Mouse (Mus musculus) thymus, postnatal 10 days (tissue): Measurements from ENCODE around the gene 0610037L13Rik.

Experiments used
- DNase-seq, 2 experiments: peaks; one replicate each; pipeline ENCODE4 v3.0.0; 2021; ENCODE audit warnings: low spot score in 2 of 2

0610037L13Rik gene

GRCm38 (mm10) chr4:107889731-107890432, at the start of gene 0610037L13Rik:
Gene 0610037L13Rik, plus strand, starts transcription at chr4:107889813.
- DNase-seq = peak; percentile 88 to 92

GRCm38 (mm10) chr4:107843687-107844086, 45.9 kb upstream of the 0610037L13Rik start:
- DNase-seq = no peak

- DNase-seq = peak; percentile 36 to 79
Measured at GRCm38 (mm10) chr4:107844971-107845370, 44.6 kb upstream of the 0610037L13Rik start.

- no peak for DNase-seq
Measured at GRCm38 (mm10) chr4:107846795-107847194, 42.8 kb upstream of the 0610037L13Rik start.

GRCm38 (mm10) chr4:107848546-107848945, 41.1 kb upstream of the 0610037L13Rik start:
- DNase-seq = no peak

GRCm38 (mm10) chr4:107849621-107850020, 40.0 kb upstream of the 0610037L13Rik start:
- DNase-seq = no peak

- DNase-seq = no peak
Measured at GRCm38 (mm10) chr4:107850091-107850490, 39.5 kb upstream of the 0610037L13Rik start.

GRCm38 (mm10) chr4:107853333-107853732, 36.3 kb upstream of the 0610037L13Rik start:
- DNase-seq = no peak

DNA sequence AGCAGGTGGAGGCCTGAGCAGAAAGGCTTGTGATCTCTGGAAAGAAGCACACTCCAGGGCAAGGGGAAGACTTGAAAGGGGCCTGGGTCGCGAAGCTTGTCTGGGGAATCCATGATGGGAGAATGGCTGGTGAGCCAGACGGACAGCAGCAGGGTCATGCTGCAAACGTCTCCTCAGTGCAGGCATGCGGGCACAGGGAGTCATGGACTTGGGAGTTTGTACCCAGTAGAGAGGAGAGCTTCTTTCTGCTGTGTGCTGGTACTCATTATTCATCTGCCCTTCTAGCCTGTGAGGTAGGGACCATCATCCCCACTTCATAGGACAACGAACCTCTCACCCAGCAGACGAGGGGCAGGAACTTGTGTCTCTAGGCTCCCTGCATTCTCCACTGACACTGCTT, 35.8 kb upstream of the 0610037L13Rik start:
- no peak for DNase-seq

DNA sequence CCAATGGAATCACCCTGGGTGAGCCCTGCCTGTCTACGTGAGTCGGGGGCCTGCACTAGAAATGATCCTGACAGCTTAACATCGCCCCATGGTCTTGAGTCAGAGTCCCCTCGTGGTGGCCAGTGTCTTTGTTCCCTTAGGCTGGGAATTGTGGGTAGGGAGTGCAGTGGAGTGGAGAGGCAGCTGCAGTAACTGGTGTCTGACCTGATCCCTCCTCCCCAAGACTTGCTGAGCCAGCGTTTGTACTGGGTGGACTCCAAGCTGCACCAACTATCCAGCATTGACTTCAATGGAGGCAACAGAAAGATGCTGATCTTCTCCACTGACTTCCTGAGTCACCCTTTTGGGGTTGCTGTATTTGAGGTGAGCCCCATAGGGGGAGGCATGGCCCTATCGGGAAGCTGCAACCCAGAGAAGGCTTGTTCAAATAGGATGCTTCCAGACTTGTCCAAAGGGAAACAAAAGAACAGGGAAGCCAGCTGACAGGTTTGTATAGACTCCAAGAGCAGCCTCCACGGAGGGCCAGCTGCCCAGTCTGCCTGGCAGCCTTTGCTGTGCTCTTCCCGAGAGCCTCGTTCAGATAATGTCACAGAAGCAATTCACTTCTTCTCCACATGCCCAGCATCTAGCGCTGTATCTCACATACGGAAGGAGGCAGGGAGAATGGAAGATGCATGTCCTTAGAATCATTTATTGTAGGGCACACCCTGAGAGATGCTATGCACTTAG, 32.5 kb upstream of the 0610037L13Rik start:
- no peak for DNase-seq

- DNase-seq = no peak
Measured at GRCm38 (mm10) chr4:107858995-107859394, 30.6 kb upstream of the 0610037L13Rik start.

DNA sequence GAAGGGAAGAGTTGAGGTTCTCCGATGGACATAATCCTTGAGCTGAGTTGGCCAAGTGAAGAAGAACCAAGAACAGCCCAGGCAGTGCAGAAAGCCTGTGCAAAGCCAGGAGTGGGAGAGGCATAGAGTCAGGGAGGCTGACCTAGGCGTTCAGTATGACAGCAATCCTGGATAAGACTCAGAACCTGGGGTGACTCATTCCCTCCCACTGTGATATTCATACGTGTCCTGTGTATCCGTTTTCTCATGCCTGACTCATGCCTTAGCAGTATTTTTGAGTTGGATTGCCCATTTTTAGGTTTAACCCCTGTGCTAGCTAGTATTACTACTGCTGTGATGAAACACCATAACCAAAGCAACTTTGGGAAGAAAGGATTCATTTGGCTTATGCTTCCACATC, 24.7 kb upstream of the 0610037L13Rik start:
- no peak for DNase-seq

DNA sequence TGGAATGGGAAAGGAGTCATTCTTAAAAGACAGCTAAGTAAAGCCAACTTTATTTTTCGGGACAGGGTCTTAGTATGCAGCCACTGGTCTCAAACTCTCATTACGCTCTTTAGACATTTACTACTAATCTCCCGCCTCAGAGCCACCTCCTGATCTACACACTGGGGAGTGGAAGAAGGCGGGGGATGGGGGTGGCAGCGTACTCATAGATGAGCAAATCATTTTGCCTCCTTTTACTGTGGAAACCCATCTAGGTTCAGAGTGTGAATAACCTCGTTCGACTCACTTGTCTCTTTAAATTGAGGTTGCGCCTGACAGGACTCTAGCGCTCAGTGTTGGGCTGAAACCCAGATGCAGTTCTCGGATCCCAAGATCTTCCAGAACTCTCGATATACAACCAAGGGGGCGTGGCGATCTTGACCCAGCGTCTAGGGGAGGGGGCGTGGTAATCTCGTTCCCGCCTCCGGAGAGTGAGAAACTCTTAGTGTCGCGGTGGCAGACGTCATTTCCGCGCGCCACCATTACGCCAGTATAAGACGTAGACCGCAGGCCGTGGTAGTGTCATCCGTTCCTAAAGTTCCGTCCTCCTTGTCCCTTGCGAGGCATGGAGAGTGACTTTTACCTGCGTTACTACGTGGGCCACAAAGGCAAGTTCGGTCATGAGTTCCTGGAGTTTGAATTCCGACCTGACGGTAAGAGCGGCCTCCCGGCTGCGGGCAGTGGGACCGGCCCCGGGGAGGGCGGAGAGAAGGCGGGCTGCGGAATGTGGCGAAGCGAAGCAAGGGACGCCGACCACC, 10.2 kb upstream of the 0610037L13Rik start, which contains the start of gene Magoh:
Gene Magoh, plus strand, starts transcription at position 502 of the 797 bp plus-strand sequence.
- DNase-seq = peak; percentile 90 to 93

DNA sequence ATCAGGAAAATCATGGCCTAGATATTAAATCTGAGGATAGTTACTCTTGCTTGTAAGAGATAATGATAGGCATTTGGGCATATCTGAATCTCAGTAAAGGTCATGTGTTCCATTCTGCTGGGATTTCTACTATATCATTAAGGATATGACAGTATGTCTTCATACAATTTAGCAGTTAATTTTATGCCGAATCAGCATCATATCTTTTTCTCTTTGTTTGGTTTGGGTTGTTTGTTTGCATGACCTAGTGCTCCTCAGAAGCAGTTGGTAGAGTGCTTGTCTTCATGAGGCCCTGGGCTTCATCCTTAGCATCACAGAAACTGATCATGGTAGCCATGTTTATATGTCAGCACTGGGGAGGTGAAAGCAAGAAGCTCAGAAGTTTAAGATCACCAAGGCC, 8.0 kb upstream of the 0610037L13Rik start:
- no peak for DNase-seq

- DNase-seq = no peak
Measured at GRCm38 (mm10) chr4:107886371-107886770, 3.2 kb upstream of the 0610037L13Rik start.

DNA sequence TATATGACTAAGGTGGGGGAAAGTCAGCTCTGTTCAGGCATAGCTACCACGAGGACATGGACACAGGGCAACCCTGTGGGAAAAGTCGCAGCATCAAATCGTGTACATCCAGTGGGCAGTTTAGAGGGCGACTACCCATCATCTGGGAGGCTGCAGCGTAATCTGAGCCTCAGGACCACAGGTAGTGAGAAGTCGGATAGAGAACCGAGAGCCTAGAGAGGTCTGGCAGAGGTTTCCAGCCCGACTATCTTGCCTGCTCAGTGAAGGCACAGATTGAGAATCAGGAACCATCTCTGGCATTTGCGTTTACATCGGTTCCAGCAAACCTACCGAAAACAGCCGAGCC, 255 bp upstream of the 0610037L13Rik start:
- DNase-seq = no peak

DNA sequence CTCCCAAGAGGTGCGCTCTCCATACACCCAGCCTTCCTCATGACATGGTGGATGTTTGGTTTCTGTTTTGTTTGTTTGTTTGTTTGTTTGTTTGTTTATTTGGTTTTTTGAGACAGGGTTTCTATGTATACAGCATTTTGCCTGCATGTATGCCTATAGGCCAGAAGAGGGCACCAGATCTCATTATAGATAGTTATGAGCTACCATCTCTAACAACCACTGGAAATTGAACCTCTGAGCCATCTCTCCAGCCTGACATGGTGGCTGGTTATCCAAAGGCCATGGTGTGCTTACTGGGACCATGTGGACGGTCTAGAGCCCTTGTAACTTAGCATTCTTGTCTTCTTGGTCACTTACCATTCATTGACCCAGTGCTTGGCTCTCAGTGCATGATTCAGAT, 3.0 kb downstream of the 0610037L13Rik start:
- peak in 1 of 2 experiments; percentile 11 for DNase-seq

GRCm38 (mm10) chr4:107899211-107899927, 9.8 kb downstream of the 0610037L13Rik start:
- DNase-seq = no peak

- DNase-seq = no peak
Measured at GRCm38 (mm10) chr4:107900206-107900605, 10.6 kb downstream of the 0610037L13Rik start.

- DNase-seq = no peak
Measured at GRCm38 (mm10) chr4:107904252-107904651, 14.6 kb downstream of the 0610037L13Rik start.

DNA sequence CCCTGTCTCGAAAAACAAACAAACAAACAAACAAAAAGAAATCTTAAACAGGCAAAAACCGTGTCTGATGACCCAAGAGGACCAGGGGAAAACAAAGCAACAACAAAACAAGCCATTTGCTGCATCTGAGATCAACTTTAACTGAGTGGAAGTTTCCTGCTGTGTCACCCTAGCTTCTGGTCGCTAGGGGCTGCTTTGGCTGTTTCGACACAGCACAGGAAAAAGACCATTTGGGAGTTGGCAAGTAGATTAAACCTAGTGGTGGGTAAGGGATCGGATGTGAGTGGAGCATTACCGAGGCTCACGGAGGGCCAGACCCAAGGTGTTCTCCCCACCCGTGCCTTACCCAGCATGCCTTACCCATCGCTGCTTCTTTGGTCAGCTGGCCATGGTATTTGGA, 16.9 kb downstream of the 0610037L13Rik start:
- DNase-seq = no peak

DNA sequence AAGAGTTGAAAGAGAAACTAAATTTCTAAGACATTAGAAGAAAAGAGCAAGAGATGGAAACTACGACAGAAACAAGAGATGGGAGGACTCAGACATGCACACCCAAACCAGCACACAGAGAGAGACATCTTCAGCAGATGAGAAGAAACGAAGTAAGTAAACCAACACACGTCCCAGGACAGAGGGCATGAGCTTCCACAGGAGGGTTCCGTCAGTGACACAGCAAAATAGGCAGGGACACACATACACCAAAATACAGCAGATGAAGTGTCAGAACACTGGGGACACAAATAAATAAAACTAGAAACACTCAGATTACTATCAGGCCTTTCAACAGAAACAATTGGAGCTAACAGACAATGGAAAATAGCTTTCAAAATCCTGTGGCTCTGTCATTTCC, 20.4 kb downstream of the 0610037L13Rik start:
- DNase-seq = no peak
